Mouse (Mus musculus) retina, embryonic 14.5 days (tissue): ENCODE results near the gene Tada3.
A peak's percentile ranks its signal among the peaks of the same experiment; 100 is the strongest.

Source experiments
- DNase-seq: peaks from one replicate; pipeline ENCODE4 v3.0.0-alpha.2; 2015; ENCODE audit warnings: low spot score

The Tada3 gene

DNA sequence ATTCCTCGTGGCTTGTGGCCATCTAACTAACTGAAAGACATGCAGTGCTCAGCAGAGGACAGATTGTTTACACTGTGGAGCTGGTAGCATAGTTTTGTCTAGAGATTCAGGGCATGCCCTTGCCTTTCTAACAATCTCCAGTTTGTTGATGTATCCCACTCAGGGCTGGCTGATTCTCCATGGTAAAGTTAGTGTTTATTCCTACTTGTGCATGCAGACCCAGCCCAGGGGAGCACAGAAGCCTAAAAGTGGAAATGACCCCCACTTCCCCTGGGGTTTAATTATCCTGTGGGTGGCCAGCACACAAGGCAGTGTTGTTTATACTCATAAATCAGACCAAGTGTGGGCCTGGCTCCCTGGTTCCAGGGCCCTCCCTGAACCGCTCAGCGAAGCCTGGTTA is 8.3 kb upstream of the Tada3 start:
- no peak for DNase-seq

DNA sequence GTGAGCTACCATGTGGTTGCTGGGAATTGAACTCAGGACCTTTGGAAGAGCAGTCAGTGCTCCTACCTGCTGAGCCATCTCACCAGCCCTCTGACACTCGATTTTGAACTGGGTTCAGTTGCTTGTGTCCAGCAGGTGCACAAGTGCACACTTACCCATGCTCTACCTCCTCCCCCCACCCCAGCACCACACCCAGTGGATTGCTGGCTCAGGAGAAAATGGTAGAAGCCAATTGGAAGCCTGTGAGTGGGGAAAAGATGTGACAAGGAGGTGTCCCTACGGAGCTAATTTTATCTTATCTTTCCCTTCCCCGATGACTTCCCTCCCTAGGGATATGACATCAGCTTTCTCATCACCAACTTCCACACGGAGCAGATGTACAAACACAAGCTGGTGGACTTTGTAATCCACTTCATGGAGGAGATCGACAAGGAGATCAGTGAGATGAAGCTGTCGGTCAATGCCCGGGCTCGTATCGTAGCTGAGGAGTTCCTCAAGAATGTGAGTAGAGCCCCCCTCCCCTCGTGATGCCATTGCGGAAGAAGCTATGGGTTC is 7.6 kb upstream of the Tada3 start:
- DNase-seq, result no peak

DNA sequence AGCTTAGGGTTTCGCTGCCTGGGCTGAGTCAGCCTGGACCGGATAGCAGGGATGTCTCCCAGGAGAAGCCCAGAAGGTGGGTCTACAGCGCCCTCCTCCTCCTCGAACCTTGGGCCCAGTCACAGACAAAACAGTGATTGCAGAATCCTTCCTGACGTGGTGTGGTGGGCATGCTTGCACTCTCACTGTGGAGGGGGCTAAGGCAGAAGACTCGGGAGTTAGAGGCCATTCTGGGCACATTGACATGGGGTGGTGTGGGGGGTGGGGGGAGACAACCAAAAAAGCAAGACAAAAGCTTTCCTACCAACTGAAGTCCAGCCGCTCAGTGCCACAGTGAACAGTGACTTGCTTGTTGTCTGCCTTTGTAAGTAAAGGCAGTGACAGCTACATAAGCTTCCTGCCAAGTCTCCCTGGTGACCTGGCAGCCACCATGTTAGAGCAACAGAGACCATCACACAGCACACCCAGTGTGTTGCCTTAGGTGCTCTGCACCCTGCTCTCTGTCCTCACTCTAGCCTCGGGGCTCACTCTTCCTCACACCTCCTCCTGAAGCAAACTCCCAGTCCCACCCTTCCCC is 6.8 kb upstream of the Tada3 start:
- no peak for DNase-seq

DNA sequence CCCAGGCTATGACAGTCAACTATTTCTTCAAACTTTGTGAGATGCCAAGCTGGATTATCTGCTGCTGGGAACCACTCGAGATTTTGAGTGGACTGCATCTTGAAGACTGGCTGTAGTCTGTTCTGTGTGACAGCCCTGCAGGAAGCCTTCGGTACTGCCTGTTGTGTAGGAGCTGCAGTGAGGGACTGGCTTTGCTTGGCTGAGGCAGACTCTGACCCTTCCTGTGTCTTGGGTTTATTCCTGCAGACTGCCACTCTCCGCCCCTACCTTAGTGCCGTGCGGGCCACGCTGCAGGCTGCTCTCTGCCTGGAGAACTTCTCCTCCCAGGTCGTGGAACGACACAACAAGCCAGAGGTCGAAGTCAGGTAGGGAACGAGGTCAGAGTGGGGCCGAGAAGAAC is 2.8 kb upstream of the Tada3 start:
- DNase-seq, result no peak

DNA sequence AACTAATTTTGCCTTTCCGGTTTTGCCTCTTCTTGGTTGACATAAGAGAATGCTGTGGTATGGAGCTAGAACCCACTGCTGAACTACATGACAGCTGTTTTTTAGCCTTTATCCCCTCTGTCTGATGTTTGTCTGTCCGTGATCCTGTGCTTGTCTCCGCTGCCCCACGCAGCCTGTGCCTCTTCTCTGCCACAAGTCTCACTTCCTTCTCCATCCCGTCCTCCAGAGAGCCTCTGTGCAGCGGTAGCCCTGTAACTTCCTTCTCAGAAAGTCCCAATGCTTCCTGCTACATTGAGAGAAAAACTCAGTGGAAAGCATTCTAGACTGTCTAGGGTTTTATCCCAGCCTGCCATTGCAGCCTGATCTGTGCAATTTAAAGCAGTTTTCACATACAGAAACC is 1.6 kb upstream of the Tada3 start:
- DNase-seq, result no peak

DNA sequence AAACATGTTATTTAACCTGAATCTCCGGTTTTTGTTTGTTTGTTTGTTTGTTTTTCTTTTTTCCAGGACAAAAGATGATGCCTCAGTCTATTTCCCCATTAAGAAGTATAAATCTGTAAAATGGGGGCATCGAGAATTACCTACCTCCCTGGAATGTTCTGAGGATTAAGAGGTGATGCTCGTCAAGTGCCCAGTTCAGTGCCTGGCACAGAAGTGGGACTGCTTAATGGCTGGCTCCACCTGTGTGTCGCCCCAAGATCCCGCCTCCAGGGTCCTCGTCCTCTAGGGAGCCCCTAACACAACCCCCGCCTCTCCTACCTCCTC is 549 bp downstream of the Tada3 start:
- no peak for DNase-seq

DNA sequence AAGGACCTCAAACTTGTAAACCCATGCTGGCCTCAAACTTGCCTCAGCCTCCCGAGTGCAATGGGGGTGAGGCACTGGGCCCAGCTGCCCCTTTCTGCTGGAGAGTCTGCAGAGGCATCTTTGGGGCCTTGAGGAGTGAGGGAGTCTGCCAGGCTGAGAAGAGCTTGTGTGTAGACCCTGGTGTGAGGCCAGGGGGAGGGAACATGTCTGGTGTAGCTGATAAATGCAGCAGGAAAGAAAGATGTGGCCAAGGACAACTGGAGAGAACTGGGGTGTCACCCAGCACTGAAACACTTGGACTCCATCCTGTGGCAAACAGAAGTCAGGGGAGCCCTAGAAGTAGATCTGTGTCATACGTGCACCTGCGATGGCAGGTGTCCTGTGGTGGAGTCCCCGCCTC is 4.2 kb downstream of the Tada3 start:
- DNase-seq, result no peak

DNA sequence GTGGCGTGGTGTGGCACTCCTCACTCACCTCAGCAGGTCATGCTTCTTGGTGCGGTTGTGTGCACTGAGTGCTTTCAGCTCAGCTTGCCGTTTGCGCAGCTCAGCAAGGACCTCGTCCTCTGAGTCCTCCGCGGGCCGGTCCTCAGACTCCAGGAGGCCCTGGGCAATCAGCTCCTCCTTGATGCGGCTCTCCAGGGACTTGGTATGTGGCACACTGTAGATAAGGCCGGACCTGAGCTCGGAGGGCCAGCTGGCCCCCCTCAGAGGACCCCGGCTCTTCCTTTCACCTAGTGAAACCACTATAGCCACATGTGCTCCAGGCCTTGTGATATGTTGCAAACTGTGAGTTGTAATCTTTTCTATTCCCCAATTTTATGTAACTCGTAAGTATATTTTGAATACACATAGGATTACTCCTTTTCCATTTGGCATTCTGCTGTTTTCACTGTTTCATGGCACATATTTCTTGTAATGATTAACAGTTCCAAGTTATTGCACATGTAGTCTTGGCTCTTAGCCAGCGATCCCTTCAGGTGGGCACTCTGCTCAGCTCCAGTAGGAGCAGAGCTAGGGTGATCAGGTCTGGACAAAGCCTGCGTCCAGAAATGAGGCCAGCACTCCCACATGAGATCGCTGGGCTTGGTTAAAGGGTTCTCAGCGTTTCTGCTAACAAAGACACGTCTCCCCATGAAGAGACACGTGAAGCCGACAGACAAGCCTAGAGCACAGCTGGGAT is 7.3 kb downstream of the Tada3 start:
- DNase-seq, result no peak

DNA sequence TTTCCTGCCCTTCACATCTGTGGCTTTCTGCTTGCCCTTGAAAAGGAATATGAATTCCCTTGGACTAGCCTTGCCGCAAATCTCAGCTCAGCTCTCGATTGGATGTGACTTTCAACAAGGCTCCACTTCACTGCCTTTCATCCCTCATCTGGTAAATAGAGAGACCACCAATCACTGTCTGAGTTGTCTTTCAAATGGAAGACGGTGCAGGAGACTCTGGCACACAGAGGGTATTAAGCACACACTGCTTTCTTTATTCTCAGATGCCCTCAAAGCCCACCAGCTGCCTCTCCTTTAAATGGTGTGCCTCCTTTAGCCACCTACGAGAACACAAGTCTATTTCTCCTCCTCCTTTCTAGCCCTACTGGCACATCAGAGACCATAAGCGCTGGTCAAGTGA is 9.1 kb downstream of the Tada3 start:
- no peak for DNase-seq

DNA sequence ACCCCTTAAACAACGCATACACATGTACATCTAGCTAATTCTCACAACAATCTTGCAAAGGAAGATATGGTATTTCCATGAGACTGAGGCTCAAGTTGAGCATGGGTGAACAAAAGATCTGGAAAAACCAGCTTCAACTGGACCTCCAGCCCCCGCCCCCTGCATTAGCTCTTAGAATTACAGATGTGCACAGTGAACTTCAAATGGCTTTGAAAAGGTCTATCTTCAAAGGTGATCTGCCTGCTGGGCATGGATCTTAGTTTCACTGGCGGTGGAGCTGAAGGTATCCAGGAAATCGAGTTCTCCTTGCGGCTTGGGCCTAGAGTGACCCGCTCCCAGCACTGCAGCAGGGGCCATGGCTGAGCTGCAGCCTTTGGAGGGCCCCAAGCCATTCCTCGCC is 9.6 kb downstream of the Tada3 start:
- DNase-seq, result no peak

DNA sequence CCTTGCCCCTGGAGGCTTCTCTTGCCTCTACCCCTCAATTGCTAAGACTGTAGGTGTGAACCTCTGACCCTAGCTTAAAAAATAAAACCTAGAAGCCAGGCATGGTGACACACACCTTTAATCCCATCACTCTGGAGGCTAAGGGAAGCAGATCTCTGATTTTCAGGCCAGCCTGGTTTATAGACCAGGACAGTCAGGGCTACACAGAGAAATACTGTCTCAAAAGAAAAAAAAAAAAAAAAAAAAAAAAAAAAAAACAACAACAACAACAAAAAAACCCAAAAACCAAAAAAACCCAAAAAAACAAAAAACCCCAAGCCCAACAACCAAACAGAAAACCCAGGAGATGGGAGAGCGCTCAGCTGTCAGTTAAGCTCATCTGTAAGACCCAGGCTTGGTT is 10.1 kb downstream of the Tada3 start:
- DNase-seq, result no peak

DNA sequence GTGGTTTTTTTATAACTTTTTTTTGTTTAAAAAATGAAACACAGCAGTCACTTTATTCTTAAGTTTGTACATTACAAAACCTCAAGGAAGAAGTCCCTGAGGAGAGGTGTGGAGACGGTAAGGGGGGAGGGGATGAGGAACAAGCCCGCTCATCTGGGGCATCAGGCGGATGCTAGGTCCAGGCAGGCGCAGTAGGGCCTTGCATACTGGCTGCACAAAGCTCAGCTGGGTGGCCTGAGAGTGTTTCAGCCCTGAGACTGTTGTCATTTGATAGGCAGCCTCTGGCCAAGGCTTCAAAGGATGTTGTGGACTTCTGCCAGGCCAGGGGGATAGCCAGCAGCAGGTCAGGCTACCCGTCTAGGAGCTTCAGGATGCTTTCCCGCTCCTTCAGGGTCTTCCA is 11.0 kb downstream of the Tada3 start:
- no peak for DNase-seq

DNA sequence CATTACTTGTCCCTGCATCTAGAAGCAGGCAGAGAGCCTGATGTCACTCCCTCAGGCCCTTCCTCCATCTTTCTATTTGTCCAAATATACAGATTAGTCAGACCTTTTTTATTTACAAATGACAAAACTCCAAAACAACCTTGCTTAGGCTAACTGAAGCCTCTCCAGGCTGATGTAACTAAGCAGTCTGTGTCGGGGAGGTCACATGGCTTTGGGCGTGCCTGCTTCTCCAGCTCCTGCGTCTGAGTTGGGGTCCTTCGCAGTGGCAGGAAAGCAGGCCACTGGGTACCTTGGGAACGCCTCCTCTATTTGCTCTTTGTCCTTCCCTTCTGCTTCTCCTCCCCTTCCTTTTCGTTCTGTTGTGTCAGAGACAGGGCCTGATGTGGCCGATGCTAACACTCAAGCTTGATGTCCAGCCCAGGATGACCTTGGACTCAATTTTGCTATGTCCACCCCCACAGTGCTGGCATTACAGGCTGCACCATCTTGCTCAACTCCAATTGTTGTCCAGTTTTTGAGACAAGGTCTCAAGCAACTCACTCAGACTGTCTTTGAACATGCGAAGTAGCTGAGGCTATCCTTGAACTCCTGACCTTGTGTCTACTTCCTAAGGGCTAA is 13.1 kb downstream of the Tada3 start:
- DNase-seq, result no peak

DNA sequence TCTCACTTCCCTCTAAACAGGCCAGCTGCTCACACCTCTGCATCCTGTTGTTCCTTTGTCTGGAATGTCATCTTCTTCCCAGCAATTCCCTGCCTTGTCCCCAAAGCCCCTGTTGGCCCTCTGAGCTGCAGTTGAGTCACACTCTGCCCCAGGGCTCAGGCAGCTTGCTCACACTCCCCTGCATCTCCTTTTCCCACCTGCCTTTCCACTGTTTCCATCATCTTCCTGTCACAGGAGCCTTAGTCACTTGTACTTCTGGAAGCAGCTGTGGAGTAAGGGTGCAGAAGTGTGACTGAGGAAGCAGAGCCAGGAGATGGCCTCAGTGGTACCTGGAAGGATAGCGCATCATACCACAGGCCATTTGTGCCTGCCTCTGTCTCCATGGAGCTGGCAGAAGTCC is 15.4 kb downstream of the Tada3 start:
- DNase-seq, result no peak

DNA sequence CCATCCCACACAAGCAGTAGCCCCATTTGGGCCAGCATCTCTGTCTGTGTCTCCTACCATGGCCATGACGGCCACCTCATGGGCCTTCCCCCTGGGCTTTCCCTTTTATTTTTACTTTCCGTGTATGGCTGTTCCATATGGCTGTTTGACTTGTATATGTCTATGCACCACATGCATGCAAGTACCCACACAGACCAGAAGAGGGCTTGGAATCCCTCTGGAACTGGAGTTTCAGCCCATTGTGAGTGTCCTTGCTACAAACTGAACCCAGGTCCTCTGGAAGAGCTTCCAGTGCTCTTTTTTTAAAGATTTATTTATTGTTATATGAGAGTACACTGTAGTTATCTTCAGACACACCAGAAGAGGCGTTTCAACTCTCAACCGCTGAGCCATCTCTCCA is 16.2 kb downstream of the Tada3 start:
- no peak for DNase-seq

DNA sequence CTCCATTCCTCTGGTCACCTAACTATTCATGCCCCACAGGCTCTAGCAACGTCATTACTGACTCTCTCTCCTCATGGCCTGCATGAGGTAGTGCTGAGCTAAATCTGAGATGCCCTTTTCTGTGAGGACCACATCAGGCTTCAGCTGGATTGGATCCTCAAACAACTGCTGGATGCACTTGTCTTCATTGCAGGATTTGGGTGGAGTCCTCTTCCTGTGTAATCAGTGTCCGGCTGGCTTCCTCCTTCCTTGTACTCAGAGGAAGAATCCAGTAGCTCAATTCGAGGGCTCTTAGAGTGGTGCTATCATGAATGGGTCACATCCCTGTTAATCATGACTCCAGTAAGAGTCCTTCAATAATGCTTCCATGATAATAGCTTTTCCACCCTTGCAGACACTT is 24.0 kb downstream of the Tada3 start:
- DNase-seq, result no peak

DNA sequence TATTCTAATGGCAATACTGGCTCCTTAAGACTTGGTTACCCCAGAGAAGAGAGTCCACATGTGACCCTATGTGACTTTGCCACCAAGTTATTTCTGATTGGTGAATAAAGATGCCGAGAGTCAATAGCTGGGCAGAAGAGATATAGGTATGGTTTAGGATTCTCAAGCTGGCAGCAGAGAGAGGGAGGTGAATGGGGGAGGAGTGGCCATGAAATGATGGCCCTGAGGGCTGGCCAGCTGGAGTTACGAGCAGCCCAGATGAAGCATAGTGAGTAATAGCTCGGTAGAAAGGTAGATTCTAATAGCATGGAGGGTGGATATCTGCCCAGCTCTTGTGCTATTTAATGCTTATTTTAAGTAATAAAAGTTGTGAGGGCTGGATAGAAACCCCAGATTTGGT is 24.9 kb downstream of the Tada3 start:
- no peak for DNase-seq

DNA sequence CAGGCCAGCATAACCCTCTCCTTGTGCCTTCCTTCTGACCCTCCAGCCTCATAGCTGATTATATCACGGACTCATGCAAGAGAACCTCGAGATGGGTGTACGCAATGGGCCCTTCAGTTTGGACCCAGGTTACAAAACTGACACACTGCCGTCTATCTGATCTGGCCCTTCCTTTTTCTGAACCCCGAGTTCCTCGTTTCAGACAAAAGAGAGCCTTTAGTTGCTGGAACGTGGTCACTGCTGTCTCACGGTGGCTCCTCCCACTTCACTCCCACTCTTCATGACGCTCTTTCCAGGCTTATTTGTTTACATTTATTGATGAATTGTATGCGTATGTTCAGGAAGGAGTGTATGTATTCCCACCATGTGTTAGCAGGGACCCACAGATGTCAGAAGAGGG is 26.0 kb downstream of the Tada3 start:
- no peak for DNase-seq

DNA sequence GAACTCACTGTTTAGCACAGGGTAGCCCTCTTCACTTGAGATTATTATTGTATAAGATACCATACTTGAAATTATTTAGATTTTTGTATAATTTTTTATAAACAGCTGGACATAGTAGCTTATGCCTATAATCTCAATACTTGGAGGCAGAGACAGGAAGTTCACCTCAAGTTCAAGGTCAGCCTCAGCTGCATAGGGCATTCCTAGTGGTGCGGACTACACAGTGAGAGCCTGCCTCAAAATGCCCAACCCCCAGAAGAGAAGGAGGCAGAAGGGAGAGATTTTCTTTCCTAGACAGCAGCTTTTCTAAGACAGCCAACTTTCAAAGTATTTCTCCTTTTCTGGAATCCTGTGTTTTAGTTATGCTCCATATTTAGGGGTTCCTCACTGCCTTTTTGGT is 26.5 kb downstream of the Tada3 start:
- no peak for DNase-seq

DNA sequence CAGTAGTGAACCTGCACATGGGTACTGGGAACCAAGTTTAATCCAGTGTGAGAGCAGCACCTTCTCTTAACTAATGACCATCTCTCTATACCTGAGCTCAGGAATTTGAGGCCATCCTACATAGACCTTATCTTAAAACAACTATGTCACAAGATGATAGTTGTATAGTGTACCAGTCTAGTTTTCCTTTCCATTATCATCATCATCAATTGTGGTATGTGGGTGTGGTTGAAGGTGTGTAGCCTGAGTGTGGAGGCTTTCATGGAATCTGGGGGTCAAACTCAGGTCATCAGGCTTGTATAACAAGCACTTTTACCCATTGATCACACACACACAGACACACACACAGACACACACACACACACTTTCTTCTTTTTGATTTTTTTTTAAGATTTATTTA is 27.1 kb downstream of the Tada3 start:
- no peak for DNase-seq

DNA sequence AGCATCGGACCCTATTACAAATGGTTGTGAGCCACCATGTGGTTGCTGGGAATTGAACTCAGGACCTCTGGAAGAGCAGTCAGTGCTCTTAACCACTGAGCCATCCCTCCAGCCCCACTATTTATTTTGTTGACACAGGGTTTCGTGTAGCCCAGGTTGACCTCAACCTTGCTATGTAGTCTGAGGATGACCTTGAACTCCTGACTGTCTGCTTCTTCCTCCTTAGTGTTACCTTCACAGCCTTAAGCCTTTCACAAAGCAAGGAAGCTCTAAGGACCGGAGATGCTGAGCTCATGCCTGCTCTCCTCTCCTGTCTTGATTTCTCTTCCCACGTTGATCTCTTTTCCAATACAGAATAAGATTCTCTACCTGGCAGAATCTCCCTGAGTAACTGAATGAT is 30.8 kb downstream of the Tada3 start:
- no peak for DNase-seq

DNA sequence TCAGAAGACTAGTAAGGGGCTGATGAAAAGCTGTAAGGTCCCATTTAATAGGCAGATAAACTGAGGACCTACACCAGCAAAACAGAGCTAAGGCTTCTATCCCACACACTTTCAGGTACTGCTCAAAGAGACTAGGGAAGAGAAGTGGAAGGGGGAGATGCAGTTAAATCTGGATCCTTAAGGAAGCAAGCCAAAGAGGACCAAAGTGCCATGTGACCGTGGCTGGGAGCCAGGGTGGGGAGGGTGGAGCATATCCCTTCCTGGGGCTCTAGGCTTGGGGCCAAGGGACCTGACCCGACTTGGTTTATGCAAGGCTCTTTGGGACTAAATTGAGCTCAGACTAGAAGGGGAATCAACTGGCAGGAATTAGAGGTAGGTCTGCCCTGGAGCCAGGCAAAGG is 33.4 kb downstream of the Tada3 start:
- no peak for DNase-seq

DNA sequence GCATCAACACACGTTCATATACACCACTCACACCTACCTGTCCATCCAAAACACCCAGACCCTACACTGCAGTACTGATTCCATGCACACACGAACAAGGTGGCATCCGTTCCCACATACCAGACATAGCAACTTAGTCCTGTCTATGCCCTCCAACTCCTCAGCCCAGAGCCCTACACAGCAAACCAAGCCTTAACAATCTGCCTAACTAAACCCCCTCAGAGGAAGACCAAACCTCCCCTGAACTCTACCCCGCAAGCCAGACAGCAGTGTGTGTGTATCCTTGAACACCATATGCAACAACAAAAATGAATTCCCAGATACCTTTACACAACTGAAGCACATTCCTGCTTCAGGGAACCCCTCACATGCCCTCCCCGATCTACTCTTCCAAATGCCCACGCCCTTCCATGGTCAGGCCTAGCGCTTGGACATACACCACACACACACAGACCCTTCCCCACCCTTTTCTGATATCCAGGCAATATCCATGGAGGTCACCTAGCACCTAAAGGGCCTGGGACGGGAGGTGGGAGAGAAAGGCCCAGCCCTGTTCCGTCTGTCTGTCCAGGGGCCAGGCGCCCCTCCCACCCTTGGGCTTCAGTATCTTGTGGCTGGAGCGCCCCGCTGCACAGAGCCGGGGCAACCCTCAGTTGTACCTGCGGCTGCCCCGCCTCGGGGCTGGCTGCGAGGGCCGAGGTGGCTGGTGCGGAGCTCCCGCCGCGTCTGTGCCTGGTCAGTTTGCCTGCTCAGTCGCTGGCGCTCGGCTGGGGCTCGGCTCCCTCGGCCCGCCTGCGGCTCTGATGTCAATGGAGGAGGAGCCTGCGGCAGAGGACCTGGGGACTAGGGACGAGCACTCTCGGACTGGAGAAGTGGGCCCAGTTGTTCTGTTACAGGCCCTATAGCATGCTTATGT is 34.2 kb downstream of the Tada3 start, which contains the start of gene Camk1:
Gene Camk1 (minus strand): TSS at position 808 of the 916 bp plus-strand sequence.
- DNase-seq, result peak; percentile 68
